Mouse (Mus musculus) hindbrain, embryonic 10.5 days (tissue): Measurements from ENCODE around the gene Nras. TPM values are rescaled to one million over a fixed set of nuclear protein-coding genes. Genes with fewer than 3 reads are reported as not detected.

Experiments used
- DNase-seq: peaks from one replicate; pipeline ENCODE4 v3.0.0-alpha.2; 2017; ENCODE audit warnings: low spot score
- H3K27ac ChIP-seq: fragments of 300-500 bp; sonication (generic); 2 replicates; pipeline ENCODE4 v1.5.1; 2016; ENCODE audit warnings: mild to moderate bottlenecking, moderate library complexity
- H3K27me3 ChIP-seq: fragments of 300-500 bp; sonication (generic); 2 replicates; pipeline ENCODE4 v1.6.1; 2016; ENCODE audit warnings: mild to moderate bottlenecking; ENCODE audit not compliant: poor library complexity, insufficient read depth, severe bottlenecking
- H3K36me3 ChIP-seq: fragments of 300-500 bp; sonication (generic); 2 replicates; pipeline ENCODE4 v1.6.1; 2016; ENCODE audit warnings: mild to moderate bottlenecking, moderate library complexity
- H3K4me1 ChIP-seq: fragments of 300-500 bp; sonication (generic); replicated peaks from 2 replicates; pipeline ENCODE4 v1.6.1; 2016; ENCODE audit warnings: mild to moderate bottlenecking
- H3K4me3 ChIP-seq: fragments of 300-500 bp; sonication (generic); 2 replicates; pipeline ENCODE4 v1.5.1; 2016; ENCODE audit warnings: mild to moderate bottlenecking, moderate library complexity
- H3K9me3 ChIP-seq: fragments of 300-500 bp; sonication (generic); 2 replicates; pipeline ENCODE4 v1.6.1; 2016; ENCODE audit warnings: mild to moderate bottlenecking, moderate library complexity
- WGBS: fragments of 180-500 bp; shearing (Covaris S2); methylation state at CpG from one replicate; pipeline ENCODE4 v1.1.7; 2016; 5-methylcytosine and 5-hydroxymethylcytosine counted together
- polyA plus RNA-seq: library from polyadenylated mRNA; unstranded; fragments of >200 nt; fragmentation: Nextera tagmentation; extraction: Ambion mirVana; gene quantifications from 2 replicates; pipeline ENCODE4 v1.2.1, GENCODE M21; 2016

Gene Nras
- polyA plus RNA-seq, 1 experiment from 2014 or later = 143 TPM

GRCm38 (mm10) chr3:103073771-103074170 is 15.7 kb downstream of the Nras start, which contains the start of gene Ampd1:
TSS of gene Ampd1 (plus strand) at chr3:103074014.
- peaks cover 18% of the 10 kb centered on the region for H3K36me3 ChIP-seq
- no peak within 1 kb of the TSS for H3K27ac ChIP-seq
- no peaks in the 10 kb centered on the region for H3K9me3 ChIP-seq
- DNase-seq = no peak
- no peak within 1 kb of the TSS for H3K4me3 ChIP-seq
- no peaks in the 10 kb centered on the region for H3K27me3 ChIP-seq
- H3K4me1 ChIP-seq = no peaks in the 10 kb centered on the region
- 72% methylated on average over 5 of the region's 5 CpGs for WGBS

- 90% methylated on average over 9 of the region's 9 CpGs for WGBS
- H3K36me3 ChIP-seq = peaks cover 4% of the 10 kb centered on the region; the same call in 1 of the 2 replicates
- DNase-seq = no peak
Observed at GRCm38 (mm10) chr3:103075871-103076270, 17.8 kb downstream of the Nras start.

GRCm38 (mm10) chr3:103076476-103076875 is 18.4 kb downstream of the Nras start:
- no peak overlapping the region for H3K4me3 ChIP-seq
- peaks cover 6% of the 10 kb centered on the region for H3K4me1 ChIP-seq
- H3K27me3 ChIP-seq = no peaks in the 10 kb centered on the region
- no peak for DNase-seq
- no peaks in the 10 kb centered on the region for H3K9me3 ChIP-seq
- no peak overlapping the region for H3K27ac ChIP-seq
- peaks cover under 1% of the 10 kb centered on the region; the same call in 1 of the 2 replicates for H3K36me3 ChIP-seq
- 94% methylated on average over 9 of the region's 9 CpGs for WGBS

More at GRCm38 (mm10) chr3:103075871-103076270, 17.8 kb downstream of the Nras start:
- Histone ChIP-seq H3K4me1 (peaks cover 1% of the 10 kb centered on the region), H3K4me3 (no peak overlapping the region), H3K9me3 (no peaks in the 10 kb centered on the region), H3K27ac (no peak overlapping the region), H3K27me3 (no peaks in the 10 kb centered on the region)

GRCm38 (mm10) chr3:103079301-103079700 is 21.2 kb downstream of the Nras start:
- peaks cover 6% of the 10 kb centered on the region for H3K4me1 ChIP-seq
- no peaks in the 10 kb centered on the region for H3K36me3 ChIP-seq
- H3K27ac ChIP-seq = no peak overlapping the region
- H3K9me3 ChIP-seq = no peaks in the 10 kb centered on the region
- DNase-seq = no peak
- WGBS = 88% methylated on average over 9 of the region's 9 CpGs
- no peak overlapping the region for H3K4me3 ChIP-seq
- no peaks in the 10 kb centered on the region for H3K27me3 ChIP-seq

GRCm38 (mm10) chr3:103081051-103081450 is 23.0 kb downstream of the Nras start:
- Histone ChIP-seq H3K27ac (no peak overlapping the region), H3K27me3 (no peaks in the 10 kb centered on the region), H3K9me3 (no peaks in the 10 kb centered on the region), H3K4me1 (peaks cover 6% of the 10 kb centered on the region), H3K36me3 (no peaks in the 10 kb centered on the region), H3K4me3 (no peak overlapping the region)
- 63% methylated on average over 11 of the region's 11 CpGs for WGBS
- no peak for DNase-seq

GRCm38 (mm10) chr3:103081861-103082453 is 23.9 kb downstream of the Nras start:
- Histone ChIP-seq H3K36me3 (no peaks in the 10 kb centered on the region), H3K4me1 (peaks cover 6% of the 10 kb centered on the region), H3K4me3 (no peak overlapping the region), H3K9me3 (no peaks in the 10 kb centered on the region), H3K27me3 (no peaks in the 10 kb centered on the region), H3K27ac (no peak overlapping the region)
- DNase-seq = no peak
- WGBS = 84% methylated on average over 17 of the region's 17 CpGs

GRCm38 (mm10) chr3:103082761-103083160 is 24.7 kb downstream of the Nras start:
- WGBS = 88% methylated on average over 5 of the region's 5 CpGs
- DNase-seq = no peak

GRCm38 (mm10) chr3:103085986-103086385 is 27.9 kb downstream of the Nras start:
- DNase-seq = no peak
- no peaks in the 10 kb centered on the region for H3K36me3 ChIP-seq
- 83% methylated on average over 3 of the region's 3 CpGs for WGBS
- H3K4me3 ChIP-seq = no peak overlapping the region
- peaks cover 4% of the 10 kb centered on the region for H3K4me1 ChIP-seq
- no peak overlapping the region for H3K27ac ChIP-seq
- no peaks in the 10 kb centered on the region for H3K9me3 ChIP-seq
- no peaks in the 10 kb centered on the region for H3K27me3 ChIP-seq

More at GRCm38 (mm10) chr3:103082761-103083160, 24.7 kb downstream of the Nras start:
- no peak overlapping the region for H3K4me3 ChIP-seq
- H3K4me1 ChIP-seq = peaks cover 6% of the 10 kb centered on the region
- H3K27me3 ChIP-seq = no peaks in the 10 kb centered on the region
- H3K27ac ChIP-seq = no peak overlapping the region
- H3K36me3 ChIP-seq = no peaks in the 10 kb centered on the region
- H3K9me3 ChIP-seq = no peaks in the 10 kb centered on the region

- 94% methylated on average over 2 of the region's 2 CpGs for WGBS
Observed at GRCm38 (mm10) chr3:103091753-103092152, 33.7 kb downstream of the Nras start.

GRCm38 (mm10) chr3:103098662-103099061 is 40.6 kb downstream of the Nras start:
- 77% methylated on average over 23 of the region's 23 CpGs for WGBS
- peaks cover 33% of the 10 kb centered on the region for H3K27me3 ChIP-seq

More at GRCm38 (mm10) chr3:103091753-103092152, 33.7 kb downstream of the Nras start:
- Histone ChIP-seq H3K36me3 (no peaks in the 10 kb centered on the region), H3K9me3 (no peaks in the 10 kb centered on the region), H3K27me3 (no peaks in the 10 kb centered on the region), H3K4me3 (no peak overlapping the region), H3K27ac (no peak overlapping the region), H3K4me1 (no peaks in the 10 kb centered on the region)
- no peak for DNase-seq

GRCm38 (mm10) chr3:103099667-103100066 is 41.6 kb downstream of the Nras start:
- Histone ChIP-seq H3K4me1 (peaks cover 16% of the 10 kb centered on the region), H3K36me3 (no peaks in the 10 kb centered on the region), H3K9me3 (no peaks in the 10 kb centered on the region), H3K27me3 (peaks cover 43% of the 10 kb centered on the region), H3K4me3 (no peak overlapping the region), H3K27ac (no peak overlapping the region)
- no peak for DNase-seq
- WGBS = 77% methylated on average over 6 of the region's 6 CpGs

More at GRCm38 (mm10) chr3:103098662-103099061, 40.6 kb downstream of the Nras start:
- no peak overlapping the region for H3K27ac ChIP-seq
- H3K4me1 ChIP-seq = peaks cover 16% of the 10 kb centered on the region
- H3K36me3 ChIP-seq = no peaks in the 10 kb centered on the region
- DNase-seq = no peak
- no peaks in the 10 kb centered on the region for H3K9me3 ChIP-seq
- H3K4me3 ChIP-seq = no peak overlapping the region

- H3K27ac ChIP-seq = no peak overlapping the region
- WGBS = 67% methylated on average over 2 of the region's 2 CpGs
- peaks cover 46% of the 10 kb centered on the region for H3K27me3 ChIP-seq
- peaks cover 16% of the 10 kb centered on the region for H3K4me1 ChIP-seq
- H3K4me3 ChIP-seq = no peak overlapping the region
- DNase-seq = no peak
- H3K9me3 ChIP-seq = no peaks in the 10 kb centered on the region
- no peaks in the 10 kb centered on the region for H3K36me3 ChIP-seq
Observed at GRCm38 (mm10) chr3:103100735-103101134, 42.6 kb downstream of the Nras start.

GRCm38 (mm10) chr3:103101194-103101593 is 43.1 kb downstream of the Nras start:
- DNase-seq = no peak
- Histone ChIP-seq H3K9me3 (no peaks in the 10 kb centered on the region), H3K36me3 (no peaks in the 10 kb centered on the region), H3K27ac (no peak overlapping the region), H3K4me3 (no peak overlapping the region), H3K27me3 (peaks cover 46% of the 10 kb centered on the region), H3K4me1 (peaks cover 16% of the 10 kb centered on the region)
- 70% methylated on average over 5 of the region's 5 CpGs for WGBS
